Mouse (Mus musculus) kidney, embryonic 14.5 days (tissue): ENCODE data around the gene Csf2. TPM values are rescaled to one million over a fixed set of nuclear protein-coding genes. Genes with fewer than 3 reads are reported as not detected.

Experiments used
- ATAC-seq: fragments of 200-750 bp; cut with Nextera tagmentation; 2 replicates; pipeline ENCODE4 v1.8.0; 2017; ENCODE audit warnings: moderate number of reproducible peaks, mild to moderate bottlenecking, moderate TSS enrichment, moderate library complexity; ENCODE audit not compliant: low FRiP score, low TSS enrichment
- H3K27ac ChIP-seq: fragments of 300-500 bp; sonication (generic); 2 replicates; pipeline ENCODE4 v1.5.1; 2014; ENCODE audit warnings: low read depth, mild to moderate bottlenecking, low read length, moderate library complexity, mixed read lengths
- H3K27me3 ChIP-seq: fragments of 300-500 bp; sonication (generic); 2 replicates; pipeline ENCODE4 v1.6.1; 2014; ENCODE audit warnings: mild to moderate bottlenecking, low read length; ENCODE audit not compliant: control insufficient read depth, insufficient read depth
- H3K36me3 ChIP-seq: fragments of 300-500 bp; sonication (generic); 2 replicates; pipeline ENCODE4 v1.6.1; 2014; ENCODE audit warnings: low read length, mixed read lengths; ENCODE audit not compliant: control insufficient read depth, insufficient read depth
- H3K4me1 ChIP-seq: fragments of 300-500 bp; sonication (generic); 2 replicates; pipeline ENCODE4 v1.6.1; 2014; ENCODE audit warnings: low read length, mixed read lengths; ENCODE audit not compliant: control insufficient read depth, insufficient read depth
- H3K4me2 ChIP-seq: fragments of 300-500 bp; sonication (generic); replicated peaks from 2 replicates; pipeline ENCODE4 v1.6.1; 2014; ENCODE audit warnings: low read depth, mild to moderate bottlenecking, low read length
- H3K4me3 ChIP-seq: fragments of 300-500 bp; sonication (generic); 2 replicates; pipeline ENCODE4 v1.5.1; 2014; ENCODE audit warnings: mild to moderate bottlenecking, low read length
- H3K9ac ChIP-seq: fragments of 300-500 bp; sonication (generic); 2 replicates; pipeline ENCODE4 v1.6.1; 2014; ENCODE audit warnings: low read depth, mild to moderate bottlenecking, low read length, moderate library complexity
- H3K9me3 ChIP-seq: fragments of 300-500 bp; sonication (generic); 2 replicates; pipeline ENCODE4 v1.6.1; 2016; ENCODE audit warnings: low read length; ENCODE audit not compliant: control insufficient read depth
- WGBS: fragments of 180-500 bp; shearing (Covaris S2); extraction: QIAGEN DNeasy Blood & Tissue Kit; methylation state at CpG from one replicate; pipeline ENCODE4 v1.1.7; 2014; 5-methylcytosine and 5-hydroxymethylcytosine counted together
- polyA plus RNA-seq: library from polyadenylated mRNA; unstranded; fragments of >200 nt; fragmentation: Nextera tagmentation; extraction: Ambion mirVana; gene quantifications from 2 replicates; pipeline ENCODE4 v1.2.1, GENCODE M21; 2014

Gene Csf2
- polyA plus RNA-seq, 1 experiment from 2014 or later, result not detected

DNA sequence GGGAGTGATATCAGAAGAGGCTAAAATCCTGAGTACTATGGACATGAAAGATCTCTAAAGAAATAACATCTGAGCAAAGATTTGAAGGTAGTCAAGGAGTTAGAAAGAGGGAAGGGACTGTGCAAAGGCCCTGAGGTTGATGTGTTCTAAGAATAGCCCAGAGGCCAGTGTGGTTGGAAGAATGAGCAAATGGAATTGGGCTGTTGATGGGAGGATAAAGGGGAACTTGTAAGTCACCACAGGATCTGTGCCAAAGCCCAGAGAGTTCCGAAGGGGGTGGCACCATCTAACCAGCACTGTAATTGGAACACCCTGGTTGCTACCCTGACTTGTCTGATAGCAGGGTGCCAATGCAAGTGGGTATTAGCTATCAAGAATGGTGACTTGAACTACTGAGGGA is 30.3 kb downstream of the Csf2 start:
- H3K36me3 ChIP-seq, result no peaks in the 10 kb centered on the region
- no peak for ATAC-seq
- WGBS, result 80% methylated on average over 1 of the region's 1 CpGs

DNA sequence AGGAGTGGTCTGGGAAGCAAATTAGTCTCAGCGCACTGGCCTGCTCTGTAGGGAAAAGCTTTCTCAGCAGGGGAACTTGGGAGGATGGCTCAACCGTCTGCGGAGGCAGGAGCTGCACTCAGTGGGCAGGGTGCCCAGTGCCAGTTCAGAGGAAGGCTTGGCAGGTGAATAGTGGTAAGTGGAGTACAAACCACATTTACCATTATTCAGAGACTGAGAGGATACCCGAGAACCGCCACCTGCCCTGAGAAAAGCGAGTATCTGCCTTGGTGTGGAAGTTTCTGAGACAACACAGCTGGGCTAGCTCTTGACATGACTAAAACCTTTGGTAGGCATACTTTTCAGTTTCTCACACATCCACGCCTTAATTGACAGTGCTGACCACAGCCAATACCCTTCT is 32.1 kb downstream of the Csf2 start:
- Histone ChIP-seq H3K36me3 (no peaks in the 10 kb centered on the region), H3K4me1 (no peaks in the 10 kb centered on the region), H3K4me3 (no peak overlapping the region), H3K9me3 (no peaks in the 10 kb centered on the region), H3K27me3 (no peaks in the 10 kb centered on the region), H3K9ac (no peak overlapping the region), H3K27ac (no peak overlapping the region), H3K4me2 (no peak overlapping the region)
- no peak for ATAC-seq
- WGBS, result 75% methylated on average over 7 of the region's 7 CpGs

More for the DNA sequence above, 30.3 kb downstream of the Csf2 start:
- H3K4me3 ChIP-seq, result no peak overlapping the region
- H3K9me3 ChIP-seq, result no peaks in the 10 kb centered on the region
- H3K4me1 ChIP-seq, result no peaks in the 10 kb centered on the region
- no peak overlapping the region for H3K9ac ChIP-seq
- no peak overlapping the region for H3K4me2 ChIP-seq
- no peaks in the 10 kb centered on the region for H3K27me3 ChIP-seq
- no peak overlapping the region for H3K27ac ChIP-seq

DNA sequence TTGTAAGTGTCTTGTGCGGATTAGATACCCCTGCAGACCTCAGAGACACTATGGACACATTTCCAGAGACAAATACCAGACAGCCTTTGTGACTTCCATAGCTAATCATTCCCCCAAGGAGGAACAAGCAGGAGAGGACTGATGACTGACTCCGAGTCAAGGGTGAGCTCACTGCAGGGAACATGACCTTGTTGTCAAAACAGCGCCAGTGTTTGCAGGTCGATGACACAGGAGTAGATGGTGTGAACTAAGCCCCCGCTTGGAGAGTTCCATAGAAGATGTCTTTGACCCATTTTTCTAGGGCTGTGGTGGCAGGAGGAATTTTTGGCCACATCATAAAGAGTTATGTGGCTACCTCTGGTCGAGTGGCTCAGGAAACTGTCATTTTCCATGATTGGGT is 33.4 kb downstream of the Csf2 start:
- H3K4me2 ChIP-seq, result no peak overlapping the region
- H3K27ac ChIP-seq, result no peak overlapping the region
- ATAC-seq, result no peak
- H3K9me3 ChIP-seq, result no peaks in the 10 kb centered on the region
- H3K4me3 ChIP-seq, result no peak overlapping the region
- 76% methylated on average over 6 of the region's 6 CpGs for WGBS
- H3K4me1 ChIP-seq, result no peaks in the 10 kb centered on the region
- no peak overlapping the region for H3K9ac ChIP-seq
- no peaks in the 10 kb centered on the region for H3K36me3 ChIP-seq
- H3K27me3 ChIP-seq, result no peaks in the 10 kb centered on the region

DNA sequence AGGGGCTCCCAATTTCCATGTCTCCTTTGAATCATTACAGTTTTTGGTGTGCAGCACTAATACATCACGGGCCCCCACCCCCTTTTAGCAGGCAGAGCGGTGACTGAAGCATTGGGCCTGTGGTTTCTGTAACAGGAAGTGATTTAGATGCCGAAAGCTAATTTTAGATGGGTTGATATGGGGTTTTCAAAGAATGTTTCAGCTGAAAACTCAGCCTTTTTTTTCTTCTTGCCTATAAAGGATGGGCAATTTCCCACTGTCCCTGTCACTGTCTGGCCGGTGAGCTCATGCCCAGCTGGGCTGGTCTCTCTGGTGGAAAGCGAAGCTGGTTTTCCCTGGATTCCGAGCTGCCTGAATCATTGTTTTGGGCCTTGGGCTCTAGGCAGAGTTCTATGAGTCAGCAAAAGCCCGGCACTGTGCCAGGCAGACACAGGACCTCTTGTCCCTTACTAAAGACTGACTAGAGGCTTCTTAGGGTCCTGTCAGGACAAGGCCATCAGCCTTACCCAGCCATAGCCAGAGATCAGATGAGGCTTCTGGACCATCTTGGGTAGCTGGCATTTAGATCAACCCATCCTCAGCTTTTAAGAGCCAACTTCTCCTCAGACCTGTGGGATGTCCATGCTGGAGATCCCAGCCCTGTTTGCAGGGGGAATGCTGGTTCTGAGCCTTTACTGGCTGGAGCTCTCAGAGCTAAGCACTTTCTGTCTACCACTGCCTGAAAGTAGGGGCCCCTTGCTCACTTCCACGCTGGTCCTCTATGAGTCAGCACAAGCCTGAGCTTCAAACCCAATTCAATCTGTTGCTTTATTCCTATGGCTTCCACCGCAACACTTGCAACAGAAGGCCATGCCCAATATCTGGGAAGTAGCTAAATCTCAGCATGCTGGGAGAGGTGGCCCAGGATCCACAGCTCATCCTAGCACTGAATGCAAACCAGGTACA is 34.7 kb downstream of the Csf2 start:
- 74% methylated on average over 9 of the region's 9 CpGs for WGBS

DNA sequence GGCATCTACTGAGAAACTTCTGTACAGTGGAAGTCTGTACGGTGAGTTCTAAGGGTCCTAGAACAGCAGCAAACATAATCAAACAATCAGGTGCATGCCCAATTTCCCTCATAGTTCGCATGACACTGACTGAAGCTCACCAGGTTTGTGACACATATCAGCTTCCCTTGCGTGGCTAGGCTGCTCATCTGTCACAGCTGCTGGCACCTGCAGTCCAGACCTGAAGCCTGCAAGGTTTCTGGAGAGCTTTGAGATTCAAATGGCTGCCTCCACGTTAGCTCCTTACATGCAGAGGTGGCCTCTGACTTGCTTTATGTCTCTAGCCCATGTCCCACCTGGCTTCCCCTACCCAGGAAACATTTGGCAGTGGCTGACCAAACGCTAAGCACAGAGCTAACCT is 35.8 kb downstream of the Csf2 start:
- Histone ChIP-seq H3K4me3 (no peak overlapping the region), H3K27me3 (no peaks in the 10 kb centered on the region), H3K9ac (no peak overlapping the region), H3K36me3 (no peaks in the 10 kb centered on the region), H3K4me1 (no peaks in the 10 kb centered on the region), H3K4me2 (no peak overlapping the region), H3K9me3 (no peaks in the 10 kb centered on the region), H3K27ac (no peak overlapping the region)
- ATAC-seq, result no peak
- WGBS, result 85% methylated on average over 5 of the region's 5 CpGs

More for the DNA sequence above, 34.7 kb downstream of the Csf2 start:
- Histone ChIP-seq H3K4me3 (no peak overlapping the region), H3K4me1 (no peaks in the 10 kb centered on the region), H3K27ac (no peak overlapping the region), H3K4me2 (no peak overlapping the region), H3K36me3 (no peaks in the 10 kb centered on the region), H3K9ac (no peak overlapping the region), H3K9me3 (no peaks in the 10 kb centered on the region), H3K27me3 (no peaks in the 10 kb centered on the region)
- ATAC-seq, result no peak

DNA sequence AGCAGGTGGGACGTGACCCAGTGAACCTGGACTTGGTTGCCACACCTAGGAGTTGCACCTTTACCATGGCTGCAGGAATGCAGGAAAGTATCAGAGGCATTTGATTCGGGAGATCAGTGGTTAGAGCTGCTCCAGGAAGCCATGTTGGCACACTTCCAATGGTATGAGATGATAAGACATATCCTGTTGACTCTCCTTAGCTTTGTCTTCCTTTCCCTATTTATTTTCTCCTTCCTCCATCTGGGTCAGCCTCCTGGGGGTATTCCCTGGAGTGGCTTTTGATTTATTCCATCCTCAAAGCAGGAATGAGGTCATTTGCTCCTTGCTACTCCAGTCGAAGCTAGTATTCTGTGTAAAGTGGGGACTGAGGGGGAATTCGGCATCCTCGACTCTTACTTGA is 42.5 kb downstream of the Csf2 start:
- no peaks in the 10 kb centered on the region for H3K4me1 ChIP-seq
- no peak; the same call in 1 of the 2 replicates for ATAC-seq
- H3K4me2 ChIP-seq, result no peak overlapping the region
- no peak overlapping the region for H3K4me3 ChIP-seq
- no peaks in the 10 kb centered on the region for H3K27me3 ChIP-seq
- H3K9me3 ChIP-seq, result no peaks in the 10 kb centered on the region
- H3K27ac ChIP-seq, result no peak overlapping the region
- H3K36me3 ChIP-seq, result no peaks in the 10 kb centered on the region
- H3K9ac ChIP-seq, result no peak overlapping the region
- WGBS, result 66% methylated on average over 5 of the region's 5 CpGs

DNA sequence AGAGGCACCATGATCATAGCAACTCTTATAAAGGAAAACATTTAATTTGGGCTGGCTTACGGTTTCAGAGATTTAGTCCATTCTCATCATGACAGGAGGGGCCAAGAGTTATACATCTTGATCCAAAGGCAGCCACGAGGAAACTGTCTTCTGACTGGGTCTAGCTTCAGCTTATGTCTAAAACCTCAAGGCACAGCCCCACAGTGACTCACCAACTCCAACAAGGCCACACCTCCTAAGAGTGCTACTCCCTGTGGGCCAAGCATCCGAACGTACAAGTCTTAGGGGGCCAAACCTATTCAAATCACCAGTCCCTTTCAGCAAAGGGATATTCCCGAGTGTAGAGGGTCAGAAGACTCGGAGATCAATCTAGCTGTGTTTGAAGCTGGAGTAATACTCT is 44.1 kb downstream of the Csf2 start:
- Histone ChIP-seq H3K27me3 (no peaks in the 10 kb centered on the region), H3K36me3 (no peaks in the 10 kb centered on the region), H3K4me2 (no peak overlapping the region), H3K4me1 (no peaks in the 10 kb centered on the region), H3K4me3 (no peak overlapping the region), H3K27ac (no peak overlapping the region), H3K9me3 (no peaks in the 10 kb centered on the region), H3K9ac (no peak overlapping the region)
- WGBS, result 75% methylated on average over 6 of the region's 6 CpGs
- ATAC-seq, result no peak

DNA sequence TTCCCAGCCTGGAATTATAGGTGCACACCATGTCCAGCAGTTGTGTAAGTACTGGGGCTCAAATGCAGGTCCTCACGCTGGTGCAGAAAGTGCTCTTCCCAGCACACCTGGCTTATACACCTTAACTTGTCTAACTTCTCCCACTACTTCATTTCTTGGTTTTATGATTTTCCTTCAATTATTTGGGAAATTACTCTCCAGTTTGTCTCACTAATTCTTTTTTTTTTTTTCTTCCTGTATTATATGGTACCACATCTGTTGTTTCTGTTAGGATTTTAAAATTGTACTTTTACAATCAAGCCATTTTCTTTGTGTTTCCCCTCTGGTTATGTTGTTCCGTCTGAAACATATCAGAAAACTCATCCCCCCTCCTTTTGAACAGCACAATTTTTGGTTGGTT is 44.7 kb downstream of the Csf2 start:
- H3K27me3 ChIP-seq, result no peaks in the 10 kb centered on the region
- no peak overlapping the region for H3K27ac ChIP-seq
- no peak overlapping the region for H3K9ac ChIP-seq
- no peak overlapping the region for H3K4me2 ChIP-seq
- no peaks in the 10 kb centered on the region for H3K4me1 ChIP-seq
- ATAC-seq, result no peak
- no peaks in the 10 kb centered on the region for H3K9me3 ChIP-seq
- H3K4me3 ChIP-seq, result no peak overlapping the region
- WGBS, result 99% methylated on average over 2 of the region's 2 CpGs
- no peaks in the 10 kb centered on the region for H3K36me3 ChIP-seq

DNA sequence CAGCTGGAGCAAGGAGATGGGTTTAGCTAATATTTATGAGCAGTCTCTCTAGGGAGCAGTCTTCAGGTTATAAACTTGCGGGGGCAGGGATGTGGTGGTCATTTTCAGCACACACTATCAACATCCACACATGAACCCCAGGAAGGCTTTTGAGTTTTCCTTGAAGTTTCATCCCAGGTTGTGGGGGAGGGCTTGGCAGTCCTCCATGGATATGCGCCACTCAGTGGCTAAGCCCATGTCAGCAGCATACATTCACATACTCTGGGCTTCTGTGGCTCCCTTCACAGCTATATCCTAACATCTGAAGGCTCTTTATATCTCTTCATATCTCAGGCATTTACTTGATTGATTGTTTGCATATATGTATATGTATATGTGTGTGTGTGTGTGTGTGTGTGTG is 46.3 kb downstream of the Csf2 start:
- no peak for ATAC-seq
- Histone ChIP-seq H3K4me2 (no peak overlapping the region), H3K27ac (no peak overlapping the region), H3K36me3 (no peaks in the 10 kb centered on the region), H3K4me3 (no peak overlapping the region), H3K9me3 (no peaks in the 10 kb centered on the region), H3K27me3 (no peaks in the 10 kb centered on the region), H3K9ac (no peak overlapping the region), H3K4me1 (no peaks in the 10 kb centered on the region)
- 58% methylated on average over 2 of the region's 2 CpGs for WGBS
